Mouse (Mus musculus) gastrocnemius, postnatal 14 days (tissue): ENCODE data around the gene Zbtb49. TPM values are rescaled to one million over a fixed set of nuclear protein-coding genes. Genes with fewer than 3 reads are reported as not detected.

Experiments
- DNase-seq: peaks from one replicate; pipeline ENCODE4 v3.0.0; 2021; ENCODE audit warnings: mixed read lengths
- intact Hi-C: fragments of 180-260 bp; cut with DNase I; formaldehyde crosslinking; loops from one replicate; pipeline ENCODE4 v1.15.1; 2025; ENCODE audit warnings: low total_unique reads
- total RNA-seq, 2 experiments: library from RNA; stranded (reverse); gene quantifications; 2 replicates each; pipeline ENCODE4 v1.2.3; 2021

The Zbtb49 gene
- total RNA-seq, 2 experiments from 2014 or later: 2.6 to 2.8 TPM

- DNase-seq: no peak
- intact Hi-C loops: no loop called here
Observed at GRCm38 (mm10) chr5:38140893-38141292, 79.4 kb downstream of the Zbtb49 start.

Other genes starting within 250 kb of the Zbtb49 start
- 10 to 100 TPM; 14.7 to 16.2 TPM for gene Stx18, start 181.7 kb downstream of the Zbtb49 start, total RNA-seq
- gene Nsg1, start 60.5 kb downstream of the Zbtb49 start, total RNA-seq: 1 to 10 TPM; 6.9 to 8.3 TPM
- gene Lyar, start within 50 bp of the Zbtb49 start, total RNA-seq: 10 to 100 TPM; 10.2 to 13.9 TPM
- gene Tmem128, start 39.7 kb upstream of the Zbtb49 start, total RNA-seq: 10 to 100 TPM; 10.3 to 11.0 TPM
- gene Otop1, start 55.5 kb upstream of the Zbtb49 start, total RNA-seq: under 1 TPM; 0.33 to 0.47 TPM
- not detected for gene Drd5, start 98.9 kb upstream of the Zbtb49 start, total RNA-seq